Mouse (Mus musculus) R1 (cell line): ENCODE measurements at regions not wholly inside any gene's neighbourhood (a gene's known extent, or its start where the extent isn't known, plus 50 kb on each side); places are given as distances from the start of the nearest gene placed in this dataset.
A peak's percentile ranks its signal among the peaks of the same experiment; 100 is the strongest.

Source experiments
- DNase-seq: peaks from one replicate; pipeline ENCODE4 v3.0.0-alpha.2; 2018; ENCODE audit warnings: low read depth, low spot score

- no peak for DNase-seq
Measured at GRCm38 (mm10) chr10:100882584-100882983, 292.3 kb downstream of the 1700017N19Rik start.

- DNase-seq = no peak
Measured at GRCm38 (mm10) chr10:100922976-100923375, 332.7 kb downstream of the 1700017N19Rik start.

GRCm38 (mm10) chr10:100927086-100927485, 336.8 kb downstream of the 1700017N19Rik start:
- DNase-seq = no peak

GRCm38 (mm10) chr10:100931739-100932138, 341.5 kb downstream of the 1700017N19Rik start:
- no peak for DNase-seq

GRCm38 (mm10) chr10:100958371-100958770, 368.1 kb downstream of the 1700017N19Rik start:
- peak; percentile 1 for DNase-seq

- no peak for DNase-seq
Measured at GRCm38 (mm10) chr10:101003469-101003868, 413.2 kb downstream of the 1700017N19Rik start.

GRCm38 (mm10) chr10:101004687-101005086, 414.4 kb downstream of the 1700017N19Rik start:
- DNase-seq = no peak

- no peak for DNase-seq
Measured at GRCm38 (mm10) chr10:101015416-101015815, 425.1 kb downstream of the 1700017N19Rik start.

GRCm38 (mm10) chr10:101038630-101039029, 448.3 kb downstream of the 1700017N19Rik start:
- DNase-seq = no peak

- DNase-seq = no peak
Measured at GRCm38 (mm10) chr10:101039034-101039433, 448.8 kb downstream of the 1700017N19Rik start.
